Mouse (Mus musculus): ENCODE results near the gene Gje1. TPM values are rescaled to one million over a fixed set of nuclear protein-coding genes. Genes with fewer than 3 reads are reported as not detected.

Gje1 gene
- total RNA-seq (2023; ENCODE audit: inconsistent age) = not detected in 4 replicates

GRCm38 (mm10) chr10:14718114-14718513 lies at the start of gene Gje1:
Gene Gje1, minus strand, starts transcription at chr10:14718214.

GRCm38 (mm10) chr10:14705072-14706066 lies 12.6 kb downstream of the Gje1 start, which contains the start of the genes Vta1 and Nmbr:
Gene Vta1, minus strand, starts transcription at chr10:14705560.
Gene Nmbr, plus strand, starts transcription at chr10:14705591.

Other genes with a start within 250 kb of the Gje1 start
- 0.10 to 0.16 TPM in 2 of 4 replicates, not detected in the others for gene Adgrg6, start 172.6 kb downstream of the Gje1 start, total RNA-seq (2023; ENCODE audit: inconsistent age)
- gene Vta1, start 12.7 kb downstream of the Gje1 start, total RNA-seq (2023; ENCODE audit: inconsistent age) = 39.5 to 53.7 TPM (median 50.1 TPM) in 4 replicates
- gene Nmbr, start 12.6 kb downstream of the Gje1 start, total RNA-seq (2023; ENCODE audit: inconsistent age) = 1.1 TPM in 1 of 4 replicates, not detected in the others